ENCODE assay signal across 10 mouse cellular contexts in the genomic region with DNA sequence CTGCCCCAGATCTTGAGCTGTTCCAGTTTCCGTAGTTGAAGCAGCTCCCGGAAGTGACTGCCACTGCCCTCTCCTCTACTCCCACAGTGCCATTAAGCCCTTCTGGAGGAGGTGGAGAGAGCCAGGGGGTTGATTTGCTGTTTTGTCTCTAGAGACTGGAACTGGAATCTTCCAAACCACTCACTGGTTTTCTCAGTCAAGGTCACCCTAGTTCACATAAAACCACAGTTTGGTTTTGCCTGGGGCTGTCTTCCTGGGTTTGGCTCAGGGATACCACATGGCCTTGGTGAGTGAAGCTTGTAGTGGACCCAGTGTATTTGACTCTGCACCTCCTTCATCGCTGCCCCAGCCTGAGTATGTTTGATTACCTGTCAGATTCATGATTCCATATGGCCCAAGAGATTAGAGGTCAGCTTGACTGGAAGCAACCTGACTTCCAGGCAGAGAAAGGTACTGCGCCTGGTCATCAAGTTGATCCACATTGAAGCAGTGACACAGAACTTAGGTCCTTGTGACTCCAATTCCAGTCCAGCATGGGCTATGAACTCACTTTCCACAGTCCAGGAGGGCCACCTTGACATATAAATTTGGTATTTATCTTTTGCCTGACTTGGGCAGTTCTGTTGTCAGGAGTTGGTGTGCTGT. TPM values are rescaled to one million over a fixed set of nuclear protein-coding genes. Genes with fewer than 3 reads are reported as not detected.
DNase-seq lines count a peak whose midpoint lies in the region; ATAC-seq and TF ChIP-seq lines count a peak whose summit lies in the region.
"Had no signal": no experiment of that assay in that cellular context is flagged by ENCODE, and none has a peak within 500 bp of the region (broad histone marks: within the 10 kb centered on the region; RNA-seq: fewer than 3 reads in every experiment).

No protein-coding gene starts in this region.

- no peak overlapping the region for H3K9ac ChIP-seq in forebrain, embryonic 11.5 days (ENCODE audit: low read length)
- H3K9ac ChIP-seq: lung, embryonic 15.5 days had no signal

- H3K36me3 ChIP-seq in forebrain, embryonic 11.5 days (ENCODE audit: control insufficient read depth, insufficient read depth, low read length): no peaks in the 10 kb centered on the region
- H3K36me3 ChIP-seq: lung, embryonic 15.5 days had no signal

- no peaks in the 10 kb centered on the region for H3K4me1 ChIP-seq in forebrain, embryonic 11.5 days (replicated peaks; ENCODE audit: control insufficient read depth, insufficient read depth, low read length)

- intact Hi-C loops in gastrocnemius, adult 2 months (cut with DNase I): no loop called here
- intact Hi-C loops in left cerebral cortex, postnatal 36 days (cut with DNase I): no loop called here

- H3K4me2 ChIP-seq in forebrain, embryonic 11.5 days (ENCODE audit: low read depth, low read length, severe bottlenecking): no peak overlapping the region
- H3K4me2 ChIP-seq: lung, embryonic 15.5 days had no signal

- H3K4me3 ChIP-seq in gastrocnemius, adult 2 months: no peak overlapping the region
- no peak overlapping the region for H3K4me3 ChIP-seq in forebrain, embryonic 11.5 days (ENCODE audit: low read depth, low read length)
- H3K4me3 ChIP-seq: lung, embryonic 15.5 days had no signal

- peak overlapping the region; percentile 74 for H3K27ac ChIP-seq in gastrocnemius, adult 2 months
- no peak overlapping the region for H3K27ac ChIP-seq in forebrain, embryonic 11.5 days (ENCODE audit: low read depth, low read length)
- H3K27ac ChIP-seq: lung, embryonic 15.5 days had no signal

- ATAC-seq in megakaryocyte-erythroid progenitor cell, adult 5-6 weeks (replicated peaks; ENCODE audit: low FRiP score, low TSS enrichment, poor library complexity, severe bottlenecking): peak; percentile 56; the same call in 1 of the 2 replicates
- no peak for ATAC-seq in forebrain, embryonic 11.5 days (replicated peaks; ENCODE audit: low FRiP score)

- TF ChIP-seq CTCF in gastrocnemius, adult 2 months (IDR thresholded peaks at IDR 0.05): no peak

- no peaks in the 10 kb centered on the region for H3K9me3 ChIP-seq in forebrain, embryonic 11.5 days (ENCODE audit: control insufficient read depth, low read length)
- H3K9me3 ChIP-seq: lung, embryonic 15.5 days had no signal

- 90% methylated on average over 4 of the region's 4 CpGs for WGBS in forebrain, embryonic 11.5 days

- no peak for DNase-seq in gastrocnemius, adult 2 months
- no peak for DNase-seq in gastrocnemius, postnatal 10 days
- DNase-seq in lung, postnatal 10 days: peak; percentile 18
- no peak for DNase-seq in lung, postnatal 4 days
- DNase-seq in adrenal gland, postnatal 25 days: peak; percentile 5
- DNase-seq in forebrain, embryonic 11.5 days (ENCODE audit: low spot score): no peak
- no peak for DNase-seq in left cerebral cortex, postnatal 36 days (ENCODE audit: low spot score in 2 of 2)
- DNase-seq: cerebellum, adult 9-10 months had no signal

- no peaks in the 10 kb centered on the region for H3K27me3 ChIP-seq in forebrain, embryonic 11.5 days (ENCODE audit: control insufficient read depth, insufficient read depth, low read length)
- H3K27me3 ChIP-seq: lung, embryonic 15.5 days had no signal

RNA-seq across cellular contexts. Expression of gene Mprip, which starts 10.1 kb away (rescaled TPM):
- 10 to 100 TPM; 75.6 to 87.2 TPM for total RNA-seq in gastrocnemius, adult 2 months (2021)
- 100 to 1,000 TPM; 139 to 166 TPM for total RNA-seq in gastrocnemius, postnatal 10 days (2021)
- 224 and 228 TPM in 2 replicates for total RNA-seq in adrenal gland, postnatal 25 days (2021)
- 53.1 and 65.7 TPM in 2 replicates for total RNA-seq in megakaryocyte-erythroid progenitor cell, adult 5-6 weeks (2014; fragmentation: Nextera tagmentation)
- total RNA-seq in megakaryocyte-erythroid progenitor cell, adult 5-6 weeks (2017): 71.1 and 75.5 TPM in 2 replicates
- 97.6 and 104 TPM in 2 replicates for polyA plus RNA-seq in forebrain, embryonic 11.5 days (2014; fragmentation: Nextera tagmentation; extraction: Ambion mirVana)
- total RNA-seq in left cerebral cortex, postnatal 36 days (2021): 100 to 1,000 TPM; 293 to 299 TPM

Comparison
In these comparisons a context has a peak if more than half of its experiments do, and no peak if none do; other contexts are left out.
1. DNase-seq: peak in lung, postnatal 10 days (single experiment) and adrenal gland, postnatal 25 days (single experiment); none in gastrocnemius, adult 2 months (single experiment), gastrocnemius, postnatal 10 days (single experiment), lung, postnatal 4 days (0 of 2), forebrain, embryonic 11.5 days (single experiment) and left cerebral cortex, postnatal 36 days (0 of 2).